Mouse (Mus musculus) adrenal gland, postnatal 4 days (tissue): Measurements from ENCODE around the gene Ppm1l. TPM values are rescaled to one million over a fixed set of nuclear protein-coding genes. Genes with fewer than 3 reads are reported as not detected.
A peak's percentile ranks its signal among the peaks of the same experiment; 100 is the strongest.

ENCODE experiments used
- DNase-seq, 2 experiments: peaks; one replicate each; pipeline ENCODE4 v3.0.0; 2021 to 2022; ENCODE audit warnings: low spot score in 2 of 2, mixed read lengths in 2 of 2
- total RNA-seq, 2 experiments: library from RNA; stranded (reverse); gene quantifications; 2 replicates each; pipeline ENCODE4 v1.2.3; 2021

Ppm1l gene
- total RNA-seq, 2 experiments from 2014 or later, result 15.6 to 17.0 TPM

DNA sequence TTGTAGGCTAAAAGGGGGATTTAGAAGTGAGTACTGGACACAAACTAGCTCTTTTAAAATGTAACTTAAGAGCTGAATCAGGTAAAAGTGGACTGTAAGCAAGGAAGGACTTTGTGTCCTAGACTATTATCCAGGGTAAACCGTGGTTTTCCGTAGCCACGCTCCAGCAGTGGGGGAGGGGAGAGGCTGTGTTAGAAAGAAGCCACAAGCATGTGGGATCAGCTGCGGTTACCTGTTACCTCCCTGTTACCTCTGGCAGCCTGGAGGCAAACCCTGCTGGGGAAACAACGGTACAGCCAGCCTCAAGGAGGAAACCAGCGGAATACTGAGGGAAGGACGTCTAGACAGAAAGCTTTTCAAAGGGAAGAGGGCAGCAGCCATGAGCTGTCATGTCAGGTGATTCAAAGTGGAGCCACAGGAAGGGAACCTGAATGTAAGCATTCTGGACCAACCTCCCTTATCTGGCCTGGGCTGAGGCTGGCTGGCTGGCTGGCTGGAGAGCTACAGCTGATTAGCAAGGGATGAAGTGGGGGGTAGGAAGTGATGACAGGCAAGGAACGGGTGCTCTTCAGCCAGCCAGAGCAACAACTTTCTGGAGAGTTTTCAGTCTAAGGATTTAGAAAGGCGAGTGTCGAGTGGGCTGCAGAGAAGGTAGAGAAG, 271.6 kb downstream of the Ppm1l start:
- no peak for DNase-seq

- no peak for DNase-seq
Observed at GRCm38 (mm10) chr3:69593426-69593825, 276.8 kb downstream of the Ppm1l start.

GRCm38 (mm10) chr3:69594071-69594470, 277.4 kb downstream of the Ppm1l start:
- no peak for DNase-seq

- DNase-seq, result no peak
Observed at GRCm38 (mm10) chr3:69596116-69596515, 279.5 kb downstream of the Ppm1l start.

DNA sequence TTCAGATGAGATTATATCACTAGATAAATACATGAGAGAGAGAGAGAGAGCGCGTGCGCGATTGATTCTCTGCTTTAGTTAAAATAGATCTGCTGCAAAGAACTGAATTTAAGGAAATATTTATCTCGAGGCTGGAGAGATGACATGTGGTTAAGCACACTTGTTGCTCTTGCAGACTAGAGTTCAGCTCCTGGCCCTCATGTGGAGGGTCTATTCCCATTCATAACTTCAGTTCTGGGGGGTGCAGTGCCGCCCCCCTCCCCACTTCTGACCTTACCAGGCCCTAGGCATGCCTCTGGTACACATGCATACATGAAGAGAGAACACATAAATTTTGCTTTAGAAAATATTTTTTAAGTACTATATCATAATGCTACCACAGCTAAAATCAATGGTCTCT, 280.6 kb downstream of the Ppm1l start:
- no peak for DNase-seq

- DNase-seq, result no peak
Observed at GRCm38 (mm10) chr3:69597816-69598215, 281.2 kb downstream of the Ppm1l start.

GRCm38 (mm10) chr3:69598261-69599165, 281.9 kb downstream of the Ppm1l start, which contains the start of gene B3galnt1:
B3galnt1 (minus strand) TSS chr3:69598960.
- peak; percentile 33 to 40 for DNase-seq

DNA sequence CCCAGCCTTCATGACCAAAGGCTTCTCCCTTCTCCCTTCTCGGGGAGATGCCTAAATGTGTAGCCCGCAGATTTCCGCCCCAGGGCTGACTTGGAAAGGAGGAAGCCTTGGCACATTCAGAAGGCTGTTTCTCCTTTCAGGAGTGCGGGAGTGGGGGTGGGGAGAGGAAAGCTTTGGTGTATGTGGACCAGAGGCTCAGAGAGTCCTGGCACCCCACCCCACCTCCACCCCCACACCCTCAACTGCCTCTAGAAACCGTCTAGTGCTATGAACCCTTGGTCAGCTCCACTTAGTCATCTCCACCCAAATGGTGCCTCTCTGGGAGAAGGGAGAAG, 282.5 kb downstream of the Ppm1l start:
- DNase-seq, result no peak

- DNase-seq, result no peak
Observed at GRCm38 (mm10) chr3:69606923-69607322, 290.3 kb downstream of the Ppm1l start.

- no peak for DNase-seq
Observed at GRCm38 (mm10) chr3:69607468-69607867, 290.8 kb downstream of the Ppm1l start.

- DNase-seq, result no peak
Observed at GRCm38 (mm10) chr3:69607909-69608308, 291.2 kb downstream of the Ppm1l start.

Other genes starting within 250 kb of the Ppm1l start
- gene Kpna4, start 189.7 kb upstream of the Ppm1l start, total RNA-seq, result 10 to 100 TPM; 50.0 to 54.8 TPM
- gene Arl14, start 94.4 kb upstream of the Ppm1l start, total RNA-seq, result not detected